Mouse (Mus musculus): ENCODE results near the gene Samd4. TPM values are rescaled to one million over a fixed set of nuclear protein-coding genes. Genes with fewer than 3 reads are reported as not detected.
A peak's percentile ranks its signal among the peaks of the same experiment; 100 is the strongest.

Samd4 gene
- polyA plus RNA-seq, 1 experiment from 2014 or later: 0.87 TPM

- Histone ChIP-seq H3K4me1 (ENCODE audit: control insufficient read depth, low read depth, low read length) (no peaks in the 10 kb centered on the region), H3K4me3 (ENCODE audit: low read depth, low read length) (peak overlapping the region; percentile 55), H3K9me3 (replicated peaks; ENCODE audit: control insufficient read depth, low read length) (no peaks in the 10 kb centered on the region), H3K4me2 (ENCODE audit: low read depth, low read length) (peak overlapping the region; percentile 67), H3K27me3 (ENCODE audit: control insufficient read depth, insufficient read depth, low read depth, low read length) (peaks cover 60% of the 10 kb centered on the region), H3K36me3 (ENCODE audit: control insufficient read depth, insufficient read depth) (no peaks in the 10 kb centered on the region), H3K9ac (ENCODE audit: low read depth, low read length) (no peak overlapping the region), H3K27ac (ENCODE audit: low read length) (no peak overlapping the region; the same call in 1 of the 2 replicates)
- ATAC-seq (ENCODE audit: low read depth): no peak; the same call in 1 of the 2 replicates
- WGBS (ENCODE audit: insufficient replicate concordance): 8% methylated on average over 40 of the region's 40 CpGs
Measured at GRCm38 (mm10) chr14:46881581-46882430, 848 bp upstream of the Samd4 start.

- Histone ChIP-seq H3K27me3 (ENCODE audit: control insufficient read depth, insufficient read depth, low read depth, low read length) (peaks cover 65% of the 10 kb centered on the region), H3K27ac (ENCODE audit: low read length) (peak overlapping the region; percentile 23; the same call in 1 of the 2 replicates)
- ATAC-seq (ENCODE audit: low read depth): no peak
Measured at GRCm38 (mm10) chr14:46883068-46883870, 615 bp downstream of the Samd4 start.

GRCm38 (mm10) chr14:46883871-46884441 lies 1.3 kb downstream of the Samd4 start:
- H3K4me1 ChIP-seq (ENCODE audit: control insufficient read depth, low read depth, low read length): no peaks in the 10 kb centered on the region
- H3K27ac ChIP-seq (ENCODE audit: low read length): 0 out of 2 replicates have a peak overlapping the region, but pooled peaks have one; percentile 24
- H3K9me3 ChIP-seq (replicated peaks; ENCODE audit: control insufficient read depth, low read length): no peaks in the 10 kb centered on the region
- peaks cover 65% of the 10 kb centered on the region for H3K27me3 ChIP-seq (ENCODE audit: control insufficient read depth, insufficient read depth, low read depth, low read length)
- peak overlapping the region; percentile 47 for H3K4me3 ChIP-seq (ENCODE audit: low read depth, low read length)
- H3K4me2 ChIP-seq (ENCODE audit: low read depth, low read length): peak overlapping the region; percentile 67
- no peaks in the 10 kb centered on the region for H3K36me3 ChIP-seq (ENCODE audit: control insufficient read depth, insufficient read depth)
- peak overlapping the region; percentile 32; the same call in 1 of the 2 replicates for H3K9ac ChIP-seq (ENCODE audit: low read depth, low read length)
- 1% methylated on average over 28 of the region's 29 CpGs for WGBS (ENCODE audit: insufficient replicate concordance)
- no peak for ATAC-seq (ENCODE audit: low read depth)

More at GRCm38 (mm10) chr14:46883068-46883870, 615 bp downstream of the Samd4 start:
- Histone ChIP-seq H3K9me3 (replicated peaks; ENCODE audit: control insufficient read depth, low read length) (no peaks in the 10 kb centered on the region), H3K4me1 (ENCODE audit: control insufficient read depth, low read depth, low read length) (no peaks in the 10 kb centered on the region), H3K4me2 (ENCODE audit: low read depth, low read length) (peak overlapping the region; percentile 67), H3K36me3 (ENCODE audit: control insufficient read depth, insufficient read depth) (no peaks in the 10 kb centered on the region), H3K9ac (ENCODE audit: low read depth, low read length) (peak overlapping the region; percentile 47), H3K4me3 (ENCODE audit: low read depth, low read length) (peak overlapping the region; percentile 55)
- under 1% methylated on average over 70 of the region's 70 CpGs for WGBS (ENCODE audit: insufficient replicate concordance)

GRCm38 (mm10) chr14:46884701-46885428 lies 2.2 kb downstream of the Samd4 start:
- no peak overlapping the region for H3K9ac ChIP-seq (ENCODE audit: low read depth, low read length)
- peak overlapping the region; percentile 47 for H3K4me3 ChIP-seq (ENCODE audit: low read depth, low read length)
- no peaks in the 10 kb centered on the region for H3K4me1 ChIP-seq (ENCODE audit: control insufficient read depth, low read depth, low read length)
- H3K27ac ChIP-seq (ENCODE audit: low read length): no peak overlapping the region
- under 1% methylated on average over 41 of the region's 52 CpGs for WGBS (ENCODE audit: insufficient replicate concordance)
- no peak for ATAC-seq (ENCODE audit: low read depth)
- H3K36me3 ChIP-seq (ENCODE audit: control insufficient read depth, insufficient read depth): no peaks in the 10 kb centered on the region
- peak overlapping the region; percentile 67 for H3K4me2 ChIP-seq (ENCODE audit: low read depth, low read length)
- H3K9me3 ChIP-seq (replicated peaks; ENCODE audit: control insufficient read depth, low read length): no peaks in the 10 kb centered on the region
- H3K27me3 ChIP-seq (ENCODE audit: control insufficient read depth, insufficient read depth, low read depth, low read length): peaks cover 65% of the 10 kb centered on the region

- ATAC-seq (ENCODE audit: low read depth): no peak
- 3% methylated on average over 7 of the region's 7 CpGs for WGBS (ENCODE audit: insufficient replicate concordance)
- H3K4me3 ChIP-seq (ENCODE audit: low read depth, low read length): peak overlapping the region; percentile 47
- peaks cover 63% of the 10 kb centered on the region for H3K27me3 ChIP-seq (ENCODE audit: control insufficient read depth, insufficient read depth, low read depth, low read length)
- H3K4me2 ChIP-seq (ENCODE audit: low read depth, low read length): peak overlapping the region; percentile 67; the same call in 1 of the 2 replicates
- H3K4me1 ChIP-seq (ENCODE audit: control insufficient read depth, low read depth, low read length): no peaks in the 10 kb centered on the region
- no peaks in the 10 kb centered on the region for H3K36me3 ChIP-seq (ENCODE audit: control insufficient read depth, insufficient read depth)
- no peaks in the 10 kb centered on the region for H3K9me3 ChIP-seq (replicated peaks; ENCODE audit: control insufficient read depth, low read length)
- no peak overlapping the region for H3K27ac ChIP-seq (ENCODE audit: low read length)
- no peak overlapping the region for H3K9ac ChIP-seq (ENCODE audit: low read depth, low read length)
Measured at GRCm38 (mm10) chr14:46885429-46885755, 2.7 kb downstream of the Samd4 start.

GRCm38 (mm10) chr14:46885891-46886301 lies 3.2 kb downstream of the Samd4 start:
- no peak overlapping the region for H3K27ac ChIP-seq (ENCODE audit: low read length)

GRCm38 (mm10) chr14:46889096-46889495 lies 6.4 kb downstream of the Samd4 start:
- no peak overlapping the region for H3K27ac ChIP-seq (ENCODE audit: low read length)
- H3K9me3 ChIP-seq (replicated peaks; ENCODE audit: control insufficient read depth, low read length): no peaks in the 10 kb centered on the region
- no peaks in the 10 kb centered on the region for H3K36me3 ChIP-seq (ENCODE audit: control insufficient read depth, insufficient read depth)
- no peak overlapping the region for H3K4me2 ChIP-seq (ENCODE audit: low read depth, low read length)
- H3K27me3 ChIP-seq (ENCODE audit: control insufficient read depth, insufficient read depth, low read depth, low read length): peaks cover 27% of the 10 kb centered on the region
- H3K4me3 ChIP-seq (ENCODE audit: low read depth, low read length): no peak overlapping the region
- no peak for ATAC-seq (ENCODE audit: low read depth)
- WGBS (ENCODE audit: insufficient replicate concordance): 64% methylated on average over 4 of the region's 4 CpGs
- H3K4me1 ChIP-seq (ENCODE audit: control insufficient read depth, low read depth, low read length): no peaks in the 10 kb centered on the region
- no peak overlapping the region for H3K9ac ChIP-seq (ENCODE audit: low read depth, low read length)

More at GRCm38 (mm10) chr14:46885891-46886301, 3.2 kb downstream of the Samd4 start:
- Histone ChIP-seq H3K36me3 (ENCODE audit: control insufficient read depth, insufficient read depth) (no peaks in the 10 kb centered on the region), H3K9me3 (replicated peaks; ENCODE audit: control insufficient read depth, low read length) (no peaks in the 10 kb centered on the region), H3K4me3 (ENCODE audit: low read depth, low read length) (no peak overlapping the region), H3K4me2 (ENCODE audit: low read depth, low read length) (no peak overlapping the region), H3K9ac (ENCODE audit: low read depth, low read length) (no peak overlapping the region), H3K27me3 (ENCODE audit: control insufficient read depth, insufficient read depth, low read depth, low read length) (peaks cover 58% of the 10 kb centered on the region), H3K4me1 (ENCODE audit: control insufficient read depth, low read depth, low read length) (no peaks in the 10 kb centered on the region)
- no peak for ATAC-seq (ENCODE audit: low read depth)
- WGBS (ENCODE audit: insufficient replicate concordance): 16% methylated on average over 5 of the region's 5 CpGs

GRCm38 (mm10) chr14:46893961-46894360 lies 11.3 kb downstream of the Samd4 start:
- Histone ChIP-seq H3K27ac (ENCODE audit: low read length) (no peak overlapping the region), H3K27me3 (ENCODE audit: control insufficient read depth, insufficient read depth, low read depth, low read length) (no peaks in the 10 kb centered on the region), H3K4me1 (ENCODE audit: control insufficient read depth, low read depth, low read length) (no peaks in the 10 kb centered on the region), H3K36me3 (ENCODE audit: control insufficient read depth, insufficient read depth) (no peaks in the 10 kb centered on the region), H3K4me3 (ENCODE audit: low read depth, low read length) (no peak overlapping the region), H3K9me3 (replicated peaks; ENCODE audit: control insufficient read depth, low read length) (no peaks in the 10 kb centered on the region), H3K4me2 (ENCODE audit: low read depth, low read length) (no peak overlapping the region), H3K9ac (ENCODE audit: low read depth, low read length) (no peak overlapping the region)
- 71% methylated on average over 10 of the region's 10 CpGs for WGBS (ENCODE audit: insufficient replicate concordance)
- ATAC-seq (ENCODE audit: low read depth): no peak
